Mouse (Mus musculus): ENCODE measurements around the gene Olfr945.

The Olfr945 gene

DNA sequence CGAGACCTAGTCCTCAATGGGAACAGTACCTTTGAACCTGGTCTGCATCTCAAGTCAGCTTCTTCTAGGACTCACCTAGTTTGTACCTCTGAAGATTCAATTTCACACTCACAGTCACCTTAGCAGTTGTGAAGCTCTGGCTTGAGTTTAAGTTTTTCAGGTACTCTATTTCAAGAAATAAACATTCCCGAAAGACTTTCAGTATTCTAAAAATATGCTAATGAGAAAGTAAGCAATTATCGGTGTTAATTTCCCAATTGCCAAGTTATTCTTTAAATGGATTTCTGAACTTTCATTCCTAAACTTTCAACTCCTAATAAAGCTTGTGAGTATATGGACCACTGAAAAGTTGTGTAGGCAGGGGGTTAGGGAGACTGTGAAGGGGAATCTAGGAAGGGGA, at the start of gene Olfr945:
Olfr945 (minus strand) TSS at position 101 of the 400 bp plus-strand sequence.
- DNase-seq (ENCODE audit: low spot score in 2 of 2) = no peak

DNA sequence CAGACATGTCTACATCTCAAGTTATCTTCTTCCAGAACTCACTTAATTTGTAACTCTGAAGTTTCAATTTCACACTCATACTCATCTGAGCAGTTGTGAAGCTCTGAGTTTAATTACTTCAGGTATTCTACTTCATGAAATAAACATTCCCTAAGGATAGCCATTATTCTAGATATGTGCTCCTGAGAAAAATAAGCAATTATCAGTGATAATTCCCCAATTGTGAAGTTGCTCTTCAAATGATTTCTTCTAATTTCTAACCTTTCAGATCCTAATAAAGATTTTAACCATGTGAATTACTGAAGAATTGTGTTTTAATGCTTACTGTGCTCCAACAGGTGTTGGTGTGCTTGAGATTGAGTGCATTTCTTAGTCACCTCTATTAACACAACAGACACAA, 49.3 kb upstream of the Olfr945 start, which contains the start of gene Olfr948:
Olfr948 (minus strand) TSS at position 101 of the 400 bp plus-strand sequence.
- DNase-seq (ENCODE audit: low spot score in 2 of 2) = no peak

GRCm38 (mm10) chr9:39287136-39287535, 10.5 kb upstream of the Olfr945 start:
- no peak for DNase-seq (ENCODE audit: low spot score in 2 of 2)

GRCm38 (mm10) chr9:39249894-39250293, 26.7 kb downstream of the Olfr945 start, which contains the start of gene Olfr1537:
Olfr1537 (minus strand) TSS chr9:39249994.
- no peak for DNase-seq (ENCODE audit: low spot score in 2 of 2)
